Mouse (Mus musculus) neural tube, embryonic 12.5 days (tissue): Measurements from ENCODE around the gene Adam1a. TPM values are rescaled to one million over a fixed set of nuclear protein-coding genes. Genes with fewer than 3 reads are reported as not detected.
A peak's percentile ranks its signal among the peaks of the same experiment; 100 is the strongest.

Experiments
- ATAC-seq: fragments of 200-750 bp; cut with Nextera tagmentation; 2 replicates; pipeline ENCODE4 v1.8.0; 2017; ENCODE audit warnings: low read depth, mild to moderate bottlenecking, moderate TSS enrichment, moderate library complexity; ENCODE audit not compliant: low FRiP score
- H3K27ac ChIP-seq: fragments of 300-500 bp; sonication (generic); 2 replicates; pipeline ENCODE4 v1.5.1; 2016
- H3K27me3 ChIP-seq: fragments of 300-500 bp; sonication (generic); replicated peaks from 2 replicates; pipeline ENCODE4 v1.6.1; 2016; ENCODE audit warnings: mild to moderate bottlenecking
- H3K36me3 ChIP-seq: fragments of 300-500 bp; sonication (generic); 2 replicates; pipeline ENCODE4 v1.6.1; 2016; ENCODE audit warnings: mild to moderate bottlenecking
- H3K4me1 ChIP-seq: fragments of 300-500 bp; sonication (generic); 2 replicates; pipeline ENCODE4 v1.6.1; 2016
- H3K4me2 ChIP-seq: fragments of 300-500 bp; sonication (generic); replicated peaks from 2 replicates; pipeline ENCODE4 v1.6.1; 2016; ENCODE audit warnings: mild to moderate bottlenecking
- H3K4me3 ChIP-seq: fragments of 300-500 bp; sonication (generic); 2 replicates; pipeline ENCODE4 v1.5.1; 2016
- H3K9ac ChIP-seq: fragments of 300-500 bp; sonication (generic); 2 replicates; pipeline ENCODE4 v1.6.1; 2016; ENCODE audit warnings: mild to moderate bottlenecking
- H3K9me3 ChIP-seq: fragments of 300-500 bp; sonication (generic); 2 replicates; pipeline ENCODE4 v1.6.1; 2016; ENCODE audit warnings: mild to moderate bottlenecking
- WGBS: fragments of 180-500 bp; shearing (Covaris S2); methylation state at CpG from one replicate; pipeline ENCODE4 v1.1.7; 2016; 5-methylcytosine and 5-hydroxymethylcytosine counted together
- polyA plus RNA-seq: library from polyadenylated mRNA; unstranded; fragments of >200 nt; fragmentation: Nextera tagmentation; extraction: Ambion mirVana; gene quantifications from 2 replicates; pipeline ENCODE4 v1.2.1, GENCODE M21; 2016

Adam1a gene
- polyA plus RNA-seq, 1 experiment from 2014 or later: 2.9 TPM

DNA sequence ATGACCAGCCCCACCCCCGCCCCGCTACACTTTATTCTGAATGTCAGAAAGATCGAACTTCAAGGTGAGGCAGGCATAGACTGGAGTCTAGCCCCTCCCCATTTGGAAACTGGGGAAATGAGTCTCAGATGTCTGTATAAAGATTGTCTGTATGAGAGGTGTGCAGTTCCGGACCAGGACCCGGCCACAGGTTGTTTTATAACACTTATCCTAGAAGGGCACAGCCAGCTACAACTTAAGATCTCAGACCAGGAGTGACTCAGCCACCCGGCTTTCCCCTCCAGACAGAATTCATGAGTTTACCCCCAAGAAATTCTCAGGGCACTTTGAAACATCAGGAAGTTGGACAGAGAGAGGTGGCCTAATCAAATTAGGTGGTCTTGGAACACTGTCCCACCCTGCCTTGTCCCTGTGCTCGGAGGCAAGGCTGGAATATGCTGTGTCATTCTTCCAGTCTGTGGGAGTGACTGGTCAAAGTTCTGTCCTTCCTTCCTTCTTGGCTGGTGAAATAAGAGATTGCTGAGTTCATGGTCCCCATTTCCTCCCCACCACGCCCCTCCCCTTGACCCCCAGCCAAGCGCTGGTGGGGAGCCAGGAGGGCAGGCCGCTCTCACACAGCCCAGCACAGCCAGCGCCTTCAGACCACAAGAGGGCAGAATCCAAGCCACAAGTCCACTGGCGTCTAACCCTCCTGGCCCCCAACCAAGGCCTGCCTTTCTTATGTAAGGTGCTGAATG, 38.7 kb upstream of the Adam1a start:
- no peak for ATAC-seq
- Histone ChIP-seq H3K4me2 (no peak overlapping the region), H3K4me1 (no peaks in the 10 kb centered on the region), H3K27ac (no peak overlapping the region), H3K36me3 (peaks cover 7% of the 10 kb centered on the region), H3K9ac (no peak overlapping the region), H3K9me3 (no peaks in the 10 kb centered on the region), H3K4me3 (no peak overlapping the region), H3K27me3 (no peaks in the 10 kb centered on the region)
- 62% methylated on average over 12 of the region's 12 CpGs for WGBS

DNA sequence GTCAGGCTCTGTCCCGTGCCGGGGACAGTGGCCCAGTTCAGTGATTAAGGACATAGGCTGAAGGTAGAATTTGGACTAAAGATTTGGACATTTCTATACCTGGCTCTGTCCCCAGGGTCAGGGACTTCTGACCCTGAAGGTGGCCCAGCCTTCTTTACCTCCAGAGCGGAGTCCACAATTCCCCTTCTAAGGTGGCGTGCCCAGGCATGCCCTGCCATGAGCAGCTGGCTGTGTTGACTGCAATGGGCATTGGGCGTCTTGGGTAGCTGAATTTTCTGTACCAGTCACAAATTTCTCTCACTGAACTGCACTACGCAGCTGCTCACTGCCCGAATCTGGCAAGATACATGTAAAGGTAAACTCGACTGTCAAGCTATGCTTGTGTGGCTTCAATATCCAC, 36.7 kb upstream of the Adam1a start:
- Histone ChIP-seq H3K27ac (no peak overlapping the region), H3K36me3 (peaks cover 7% of the 10 kb centered on the region), H3K4me2 (no peak overlapping the region), H3K9me3 (no peaks in the 10 kb centered on the region), H3K4me3 (no peak overlapping the region), H3K9ac (no peak overlapping the region), H3K4me1 (no peaks in the 10 kb centered on the region), H3K27me3 (no peaks in the 10 kb centered on the region)
- 95% methylated on average over 8 of the region's 8 CpGs for WGBS
- ATAC-seq: no peak

DNA sequence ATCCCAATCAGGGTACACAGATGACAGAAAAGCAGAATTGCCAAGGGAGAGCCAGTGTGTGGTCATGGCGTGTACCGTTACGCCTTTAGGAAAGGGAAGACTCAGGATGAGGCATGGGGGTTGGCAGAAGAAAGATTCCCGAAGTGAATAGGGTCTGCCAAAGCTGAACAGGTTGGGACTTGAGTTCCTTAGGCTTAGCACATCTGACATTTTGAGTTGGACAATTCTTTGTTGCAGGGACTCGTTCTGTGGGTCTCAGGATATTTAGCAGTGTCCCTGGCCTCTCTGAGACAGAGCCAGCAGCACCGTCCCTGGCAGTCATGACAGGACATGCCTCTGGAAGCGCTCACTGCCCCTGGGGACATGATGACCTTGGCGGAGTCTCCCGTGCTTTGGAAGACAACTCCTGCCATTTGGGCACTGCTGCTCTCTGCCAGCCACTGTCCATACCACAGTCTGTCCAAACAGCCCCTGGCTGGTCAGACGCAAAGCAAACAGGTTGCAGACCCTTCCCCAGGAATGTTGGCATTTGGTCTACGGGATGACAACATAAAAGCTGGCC, 31.7 kb upstream of the Adam1a start:
- no peak overlapping the region for H3K4me2 ChIP-seq
- no peaks in the 10 kb centered on the region for H3K4me1 ChIP-seq
- 93% methylated on average over 11 of the region's 11 CpGs for WGBS
- no peak overlapping the region for H3K4me3 ChIP-seq
- no peaks in the 10 kb centered on the region for H3K27me3 ChIP-seq
- no peak overlapping the region for H3K9ac ChIP-seq
- H3K36me3 ChIP-seq: peaks cover 14% of the 10 kb centered on the region
- no peak for ATAC-seq
- H3K9me3 ChIP-seq: no peaks in the 10 kb centered on the region
- H3K27ac ChIP-seq: no peak overlapping the region

DNA sequence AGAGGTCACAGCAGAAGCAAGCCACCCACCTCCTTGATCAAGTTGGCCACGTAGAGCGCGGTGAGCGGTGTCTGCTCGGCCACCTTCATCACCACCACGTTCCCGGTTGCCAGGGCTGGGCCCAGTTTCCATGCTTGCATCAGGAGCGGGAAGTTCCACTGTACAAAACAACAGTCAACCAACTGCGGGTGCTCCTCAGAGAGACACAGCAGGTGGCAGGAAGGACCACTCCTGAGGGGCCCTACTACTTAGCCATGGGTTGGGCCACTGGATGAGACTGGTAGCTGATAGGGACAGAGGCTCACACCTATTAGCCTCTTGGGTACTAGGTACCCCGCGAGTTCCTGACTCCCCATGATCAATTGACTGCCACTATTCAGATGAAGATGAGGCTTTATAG, 30.6 kb upstream of the Adam1a start:
- WGBS: 93% methylated on average over 11 of the region's 11 CpGs
- Histone ChIP-seq H3K4me2 (no peak overlapping the region), H3K4me3 (no peak overlapping the region), H3K9ac (no peak overlapping the region), H3K27ac (no peak overlapping the region), H3K9me3 (no peaks in the 10 kb centered on the region), H3K27me3 (no peaks in the 10 kb centered on the region), H3K36me3 (peaks cover 19% of the 10 kb centered on the region), H3K4me1 (no peaks in the 10 kb centered on the region)
- no peak for ATAC-seq

DNA sequence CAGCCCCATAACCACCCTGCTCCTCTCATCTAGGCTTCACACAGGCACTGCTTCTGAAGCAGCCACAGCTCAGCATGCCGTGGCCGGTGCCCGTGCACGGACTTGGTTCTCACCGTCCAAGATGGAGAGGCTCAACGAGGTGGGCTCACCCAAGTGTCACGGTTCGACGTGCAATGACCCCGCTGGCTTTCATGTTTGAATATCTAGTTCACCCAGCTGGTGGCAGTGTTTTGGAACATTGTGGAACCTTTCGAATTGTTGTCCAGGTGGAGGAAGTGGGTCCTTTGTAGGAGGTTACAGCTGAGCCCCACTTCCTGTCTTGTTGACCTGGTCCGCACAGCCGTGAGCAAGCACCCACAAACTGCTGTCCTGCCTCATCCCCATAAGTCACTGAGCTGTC, 28.9 kb upstream of the Adam1a start:
- H3K36me3 ChIP-seq: peaks cover 21% of the 10 kb centered on the region; the same call in 1 of the 2 replicates
- H3K9ac ChIP-seq: no peak overlapping the region
- no peak overlapping the region for H3K4me2 ChIP-seq
- no peaks in the 10 kb centered on the region for H3K27me3 ChIP-seq
- H3K4me3 ChIP-seq: no peak overlapping the region
- no peak for ATAC-seq
- no peaks in the 10 kb centered on the region for H3K4me1 ChIP-seq
- no peaks in the 10 kb centered on the region for H3K9me3 ChIP-seq
- H3K27ac ChIP-seq: no peak overlapping the region
- WGBS: 93% methylated on average over 13 of the region's 13 CpGs

DNA sequence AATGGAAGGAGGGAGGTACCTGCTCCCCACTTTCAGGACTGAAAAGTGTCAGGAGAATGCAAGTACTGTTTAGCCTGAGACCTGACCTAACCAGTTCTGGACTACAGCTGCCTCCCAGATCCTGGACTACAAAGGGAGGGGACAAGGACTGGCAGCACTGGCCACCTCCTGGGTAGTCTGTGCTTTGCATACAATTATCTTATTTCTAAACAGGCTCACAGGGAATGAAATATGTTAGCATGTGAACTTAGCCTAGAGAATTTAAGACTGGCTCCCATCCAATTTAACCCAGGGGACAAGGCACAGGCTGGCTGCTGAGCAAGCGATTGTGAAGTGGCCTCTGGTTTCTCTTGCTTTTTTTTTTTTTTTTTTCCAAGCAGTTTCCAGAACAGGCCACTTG, 25.5 kb upstream of the Adam1a start:
- no peak overlapping the region for H3K4me2 ChIP-seq
- no peaks in the 10 kb centered on the region for H3K4me1 ChIP-seq
- H3K4me3 ChIP-seq: no peak overlapping the region
- H3K9me3 ChIP-seq: no peaks in the 10 kb centered on the region
- peaks cover 21% of the 10 kb centered on the region; the same call in 1 of the 2 replicates for H3K36me3 ChIP-seq
- H3K27me3 ChIP-seq: no peaks in the 10 kb centered on the region
- no peak for ATAC-seq
- 77% methylated on average over 1 of the region's 1 CpGs for WGBS
- H3K27ac ChIP-seq: no peak overlapping the region
- H3K9ac ChIP-seq: no peak overlapping the region

DNA sequence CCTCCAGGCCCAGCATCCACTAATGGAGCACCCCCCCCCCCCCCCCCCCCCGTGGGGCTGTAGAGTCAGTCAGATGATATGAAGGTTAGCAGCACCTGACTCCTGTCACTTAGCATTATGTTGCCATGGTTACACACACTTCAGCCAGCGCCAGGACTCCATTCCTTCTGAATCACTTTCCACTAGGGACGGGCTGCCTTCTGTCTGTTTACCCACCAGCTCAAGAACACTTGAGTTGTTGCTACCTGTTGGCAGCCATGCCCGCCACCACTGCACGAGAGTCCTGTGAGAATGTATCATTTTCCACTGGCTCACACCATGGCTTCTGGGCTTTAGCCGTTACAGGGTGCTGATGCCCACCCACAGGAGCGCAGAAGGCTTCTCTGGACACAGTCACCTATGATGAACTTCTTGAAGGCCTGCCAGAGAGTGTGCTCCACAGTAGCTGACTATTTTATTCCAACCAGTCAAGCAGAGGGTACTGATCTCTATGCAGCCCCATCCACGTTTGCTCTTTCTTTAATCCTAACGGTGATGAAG, 24.7 kb upstream of the Adam1a start:
- 83% methylated on average over 8 of the region's 9 CpGs for WGBS
- H3K27ac ChIP-seq: no peak overlapping the region
- no peak overlapping the region for H3K9ac ChIP-seq
- no peak overlapping the region for H3K4me3 ChIP-seq
- ATAC-seq: no peak
- no peak overlapping the region for H3K4me2 ChIP-seq
- peaks cover 21% of the 10 kb centered on the region; the same call in 1 of the 2 replicates for H3K36me3 ChIP-seq
- H3K27me3 ChIP-seq: no peaks in the 10 kb centered on the region
- no peaks in the 10 kb centered on the region for H3K9me3 ChIP-seq
- no peaks in the 10 kb centered on the region for H3K4me1 ChIP-seq

DNA sequence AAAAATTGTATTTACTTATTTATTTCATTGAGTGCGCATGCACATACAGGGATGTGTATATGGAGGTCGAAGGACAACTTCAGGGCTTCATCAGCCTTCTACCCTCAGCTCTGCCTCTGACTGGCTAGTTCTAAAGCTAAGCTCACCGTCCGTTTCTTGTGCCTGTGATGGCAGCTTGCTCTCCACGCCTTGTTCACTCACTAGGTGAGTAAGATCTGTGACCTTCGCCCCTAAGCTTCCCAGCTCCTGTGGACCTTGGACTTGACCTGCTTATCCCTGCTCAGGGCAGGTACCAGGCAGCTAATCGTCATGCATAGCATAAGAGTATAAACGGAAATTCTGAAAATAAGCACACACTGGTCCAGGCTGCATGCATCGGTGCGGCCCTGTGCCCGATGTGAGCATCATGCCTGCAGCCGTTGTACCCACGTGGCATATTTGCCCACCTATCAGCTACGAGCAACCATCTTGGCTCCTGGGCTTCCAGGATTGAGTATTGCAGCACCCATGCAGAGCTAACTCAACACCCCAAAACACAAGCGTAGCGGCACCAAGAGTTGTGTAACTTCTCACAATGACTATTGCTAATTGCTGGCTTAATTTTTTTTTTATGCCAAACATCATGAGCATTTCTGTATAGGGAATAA, 20.9 kb upstream of the Adam1a start:
- no peak overlapping the region for H3K4me2 ChIP-seq
- WGBS: 91% methylated on average over 16 of the region's 16 CpGs

DNA sequence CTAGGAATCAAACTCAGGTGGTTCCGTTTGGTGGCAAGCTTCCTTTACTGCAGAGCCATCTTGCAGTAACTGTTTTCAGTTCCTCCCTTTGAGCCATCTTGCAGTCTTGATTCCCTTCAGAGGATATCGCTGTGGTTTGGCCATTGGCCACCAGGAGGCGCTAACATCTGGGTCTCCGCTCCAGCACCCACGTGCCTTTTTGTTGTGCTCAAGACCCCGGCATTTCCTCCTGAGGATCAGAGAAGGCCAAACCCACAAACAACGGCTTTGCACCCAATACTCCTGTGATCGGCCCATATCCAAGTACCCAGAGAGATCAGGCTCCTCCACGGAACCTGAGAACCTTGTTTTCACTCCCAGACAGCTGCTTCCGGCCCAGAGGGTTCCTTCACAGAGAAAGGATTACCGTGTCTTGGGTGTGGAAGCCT, 19.2 kb upstream of the Adam1a start:
- peak; percentile 48; the same call in 1 of the 2 replicates for ATAC-seq
- H3K9ac ChIP-seq: no peak overlapping the region
- H3K27me3 ChIP-seq: no peaks in the 10 kb centered on the region
- peak overlapping the region; percentile 18; the same call in 1 of the 2 replicates for H3K4me2 ChIP-seq
- H3K4me3 ChIP-seq: no peak overlapping the region
- H3K4me1 ChIP-seq: no peaks in the 10 kb centered on the region
- 19% methylated on average over 11 of the region's 11 CpGs for WGBS
- no peaks in the 10 kb centered on the region for H3K36me3 ChIP-seq
- no peaks in the 10 kb centered on the region for H3K9me3 ChIP-seq
- H3K27ac ChIP-seq: no peak overlapping the region

More for the DNA sequence above, 20.9 kb upstream of the Adam1a start:
- Histone ChIP-seq H3K27me3 (no peaks in the 10 kb centered on the region), H3K36me3 (peaks cover 10% of the 10 kb centered on the region; the same call in 1 of the 2 replicates), H3K4me1 (no peaks in the 10 kb centered on the region), H3K4me3 (no peak overlapping the region), H3K9me3 (no peaks in the 10 kb centered on the region), H3K9ac (no peak overlapping the region), H3K27ac (no peak overlapping the region)
- ATAC-seq: no peak

DNA sequence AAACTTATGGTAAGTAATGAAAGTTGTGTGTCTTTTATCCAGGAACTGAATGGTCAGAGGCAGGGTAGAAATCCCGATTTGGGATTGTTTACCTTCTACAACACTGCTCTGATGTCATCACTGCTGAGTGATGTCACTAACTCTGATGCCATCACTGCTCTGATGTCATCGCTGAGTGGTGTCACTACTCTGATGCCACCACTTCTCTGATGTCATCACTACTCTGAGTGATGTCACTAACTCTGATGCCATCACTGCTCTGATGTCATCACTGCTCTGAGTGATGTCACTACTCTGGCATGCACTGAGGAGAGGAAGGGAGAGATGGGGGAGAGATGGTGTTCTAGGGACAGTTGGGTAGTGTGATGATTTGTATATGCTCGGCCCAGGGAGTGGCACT, 17.2 kb upstream of the Adam1a start:
- H3K9me3 ChIP-seq: no peaks in the 10 kb centered on the region
- ATAC-seq: no peak
- no peaks in the 10 kb centered on the region for H3K4me1 ChIP-seq
- no peak overlapping the region for H3K4me3 ChIP-seq
- 93% methylated on average over 3 of the region's 3 CpGs for WGBS
- H3K27me3 ChIP-seq: no peaks in the 10 kb centered on the region
- H3K4me2 ChIP-seq: no peak overlapping the region
- no peaks in the 10 kb centered on the region for H3K36me3 ChIP-seq
- no peak overlapping the region for H3K27ac ChIP-seq
- H3K9ac ChIP-seq: no peak overlapping the region

DNA sequence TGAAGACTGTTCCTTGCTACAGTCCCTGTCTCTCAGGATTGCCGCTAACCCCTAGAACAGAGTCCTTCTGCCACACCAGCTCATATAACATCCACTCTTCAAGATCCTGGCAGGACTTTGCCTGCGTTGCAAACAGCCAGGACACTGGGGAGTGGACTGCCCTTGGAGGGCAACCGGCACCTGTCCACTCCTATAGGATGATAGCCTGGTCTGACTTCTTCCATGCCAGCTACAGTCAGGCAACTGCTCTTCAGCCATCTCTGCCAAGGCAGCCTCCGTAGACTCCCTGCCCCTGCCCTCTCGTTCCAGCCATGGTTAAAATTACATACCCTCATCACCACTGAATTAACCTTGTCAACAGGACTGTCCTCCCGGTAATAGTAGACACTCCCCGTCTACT, 3.9 kb upstream of the Adam1a start:
- Histone ChIP-seq H3K4me2 (no peak overlapping the region), H3K4me3 (no peak overlapping the region), H3K9me3 (no peaks in the 10 kb centered on the region), H3K27ac (no peak overlapping the region), H3K4me1 (peaks cover 10% of the 10 kb centered on the region), H3K27me3 (no peaks in the 10 kb centered on the region), H3K9ac (no peak overlapping the region), H3K36me3 (no peaks in the 10 kb centered on the region)
- no peak for ATAC-seq
- 89% methylated on average over 7 of the region's 7 CpGs for WGBS

DNA sequence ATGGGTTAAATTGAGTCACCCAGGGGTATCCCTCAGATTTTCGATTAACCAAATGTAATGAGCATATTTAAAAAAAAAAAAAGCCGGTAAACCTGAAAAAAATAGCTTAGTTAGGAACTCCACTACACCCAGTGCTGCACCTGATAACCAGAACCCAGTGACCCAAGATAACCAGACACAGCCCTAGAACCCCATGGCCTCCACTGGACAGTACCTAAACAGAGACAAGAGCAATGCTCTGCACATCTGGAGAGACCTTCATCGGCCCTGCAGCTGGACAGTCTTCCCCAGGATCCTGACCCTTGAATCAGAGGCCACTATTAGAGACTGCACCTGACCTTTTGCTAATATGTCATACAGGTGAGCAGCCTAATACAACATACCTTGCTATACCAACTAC, 1.8 kb upstream of the Adam1a start:
- ATAC-seq: no peak
- no peak overlapping the region for H3K4me3 ChIP-seq

More for the DNA sequence above, 1.8 kb upstream of the Adam1a start:
- no peaks in the 10 kb centered on the region for H3K9me3 ChIP-seq
- H3K4me1 ChIP-seq: peaks cover 23% of the 10 kb centered on the region
- H3K36me3 ChIP-seq: no peaks in the 10 kb centered on the region
- H3K4me2 ChIP-seq: no peak overlapping the region
- WGBS: 97% methylated on average over 3 of the region's 3 CpGs
- no peak overlapping the region for H3K9ac ChIP-seq
- H3K27ac ChIP-seq: no peak overlapping the region
- H3K27me3 ChIP-seq: no peaks in the 10 kb centered on the region
